Mouse (Mus musculus): ENCODE measurements around the gene Tmem201. TPM values are rescaled to one million over a fixed set of nuclear protein-coding genes. Genes with fewer than 3 reads are reported as not detected.

Gene Tmem201
- total and polyA plus RNA-seq, 3 experiments, result 6.4 to 29.2 (median 16.2) TPM

- DNase-seq (ENCODE audit: extremely low read depth), result peak; percentile 92
- Histone ChIP-seq H3K4me2 (ENCODE audit: insufficient read depth, low read depth, poor library complexity, severe bottlenecking) (peak within 1 kb of the TSS; percentile 92), H3K9ac (ENCODE audit: insufficient read depth, low read depth) (peak within 1 kb of the TSS; percentile 95), H3K36me3 (replicated peaks in 1 of 2; ENCODE audit: control insufficient read depth in 1 of 2, insufficient read depth in 1 of 2, low read length in 1 of 2) (peaks cover 0 to 13% of the 10 kb centered on the region in 2 experiments), H3K27ac (ENCODE audit: insufficient read depth, low read depth) (peak within 1 kb of the TSS; percentile 98), H3K4me1 (ENCODE audit: control insufficient read depth in 1 of 2, insufficient read depth in 2 of 2) (peaks cover 5 to 42% of the 10 kb centered on the region in 2 experiments), H3K9me3 (replicated peaks; ENCODE audit: low read length) (no peaks in the 10 kb centered on the region), H3K79me2 (replicated peaks; ENCODE audit: control insufficient read depth, extremely low read depth, insufficient read depth, poor library complexity, severe bottlenecking) (peaks cover 42% of the 10 kb centered on the region), H3K4me3 (replicated peaks in 1 of 3; ENCODE audit: low read depth in 2 of 3, low read length in 2 of 3, poor library complexity in 1 of 3) (peak within 1 kb of the TSS; percentile 63 to 92 (median 82)), H3K27me3 (replicated peaks) (no peaks in the 10 kb centered on the region)
- in situ Hi-C loops (cut with MboI; ENCODE audit: low pct_ligation_motif_present, low pct_unique_long_range_greater_than_20kb, low sequenced_read_pairs), result loop anchor here (25.0 kb wide), 1 partner anchor 540 kb away; the partner anchor contains the start of gene Pgd
- dilution Hi-C loops (cut with MboI; ENCODE audit: extremely low pct_ligation_motif_present, extremely low pct_unique_long_range_greater_than_20kb, low sequenced_read_pairs), result no loop called here
- peak; percentile 89 for TF ChIP-seq BHLHE40 (IDR thresholded peaks at IDR 0.05; ENCODE audit: low read depth, low read length)
- TF ChIP-seq SIN3A (IDR thresholded peaks at IDR 0.05; ENCODE audit: low read length), result peak; percentile 39; the same call in 1 of the 2 replicates
- no peak for TF ChIP-seq RAD21 (IDR thresholded peaks at IDR 0.05; ENCODE audit: low read depth, low read length)
- TF ChIP-seq POLR2A (IDR thresholded peaks at IDR 0.05; ENCODE audit: low read depth, low read length), result peak; percentile 69
- TF ChIP-seq IRF4 (IDR thresholded peaks at IDR 0.05; ENCODE audit: low read depth, low read length), result no peak; the same call in none of the 2 replicates
- no peak for TF ChIP-seq EP300 (IDR thresholded peaks at IDR 0.05; ENCODE audit: low read length)
- peak; percentile 71; the same call in 1 of the 2 replicates for TF ChIP-seq TBP (conservative IDR thresholded peaks at IDR 0.05; ENCODE audit: low read depth, low read length)
- TF ChIP-seq TCF12 (IDR thresholded peaks at IDR 0.05; ENCODE audit: low read depth, low read length), result peak; percentile 74; the same call in 1 of the 2 replicates
- TF ChIP-seq E2F4 (IDR thresholded peaks at IDR 0.05; ENCODE audit: insufficient replicate concordance, low read depth, low read length), result no peak
- TF ChIP-seq MXI1 (IDR thresholded peaks at IDR 0.05; ENCODE audit: low read depth, low read length), result peak; percentile 79
- peak; percentile 64; the same call in 1 of the 2 replicates for TF ChIP-seq NELFE (IDR thresholded peaks at IDR 0.05; ENCODE audit: low read depth, low read length)
- TF ChIP-seq GABPA (IDR thresholded peaks at IDR 0.05; ENCODE audit: insufficient replicate concordance, low read depth, low read length), result no peak
- peak; percentile 79 for TF ChIP-seq MAX (IDR thresholded peaks at IDR 0.05; ENCODE audit: low read length)
- TF ChIP-seq MYC (IDR thresholded peaks at IDR 0.05; ENCODE audit: low read depth, low read length), result peak; percentile 81
- TF ChIP-seq NRF1 (IDR thresholded peaks at IDR 0.05; ENCODE audit: low read depth, low read length), result no peak
- TF ChIP-seq MAFK (IDR thresholded peaks at IDR 0.05; ENCODE audit: insufficient replicate concordance, low read length), result no peak
- no peak for TF ChIP-seq PAX5 (IDR thresholded peaks at IDR 0.05; ENCODE audit: low read length)
- TF ChIP-seq JUND (conservative IDR thresholded peaks at IDR 0.05; ENCODE audit: low read depth, low read length), result no peak
- peak; percentile 77 for TF ChIP-seq MEF2A (IDR thresholded peaks at IDR 0.05; ENCODE audit: borderline replicate concordance, low read depth, low read length)
- TF ChIP-seq CTCF (conservative IDR thresholded peaks at IDR 0.05 in 1 of 2, IDR thresholded peaks at IDR 0.05 in 1 of 2; ENCODE audit: low read depth in 2 of 2, low read length in 2 of 2), result no peak
- TF ChIP-seq POLR2AphosphoS2 (IDR thresholded peaks at IDR 0.05; ENCODE audit: low read depth, low read length), result no peak
- no peak for TF ChIP-seq ZC3H11A (IDR thresholded peaks at IDR 0.05; ENCODE audit: low read depth, low read length)
- TF ChIP-seq USF2 (conservative IDR thresholded peaks at IDR 0.05; ENCODE audit: low read depth, low read length), result no peak
- TF ChIP-seq ZKSCAN1 (IDR thresholded peaks at IDR 0.05; ENCODE audit: borderline replicate concordance, low read depth, low read length), result no peak
- no peak for TF ChIP-seq CHD2 (IDR thresholded peaks at IDR 0.05; ENCODE audit: low read length)
- no peak for TF ChIP-seq SMC3 (IDR thresholded peaks at IDR 0.05; ENCODE audit: low read depth, low read length)
- TF ChIP-seq USF1 (IDR thresholded peaks at IDR 0.05; ENCODE audit: low read depth, low read length), result peak; percentile 45
- no peak for TF ChIP-seq ZNF384 (IDR thresholded peaks at IDR 0.05; ENCODE audit: low read depth, low read length)
- TF ChIP-seq UBTF (IDR thresholded peaks at IDR 0.05; ENCODE audit: low read depth, low read length), result peak; percentile 93
- TF ChIP-seq KAT2A (IDR thresholded peaks at IDR 0.05; ENCODE audit: insufficient replicate concordance, low read length), result 0 out of 2 replicates have a peak, but pooled peaks have one; percentile 53
- TF ChIP-seq RCOR1 (conservative IDR thresholded peaks at IDR 0.05; ENCODE audit: low read depth, low read length), result 0 out of 2 replicates have a peak, but pooled peaks have one; percentile 27
- TF ChIP-seq CHD1 (IDR thresholded peaks at IDR 0.05; ENCODE audit: low read depth, low read length), result no peak; the same call in 1 of the 2 replicates
- peak; percentile 27; the same call in 1 of the 2 replicates for TF ChIP-seq ZMIZ1 (IDR thresholded peaks at IDR 0.05; ENCODE audit: low read depth, low read length)
- peak; percentile 65 for TF ChIP-seq HCFC1 (IDR thresholded peaks at IDR 0.05; ENCODE audit: low read depth, low read length)
- peak; percentile 75 for TF ChIP-seq ETS1 (conservative IDR thresholded peaks at IDR 0.05; ENCODE audit: low read depth, low read length)
- no peak for TF ChIP-seq JUN (IDR thresholded peaks at IDR 0.05; ENCODE audit: insufficient read depth, low read depth, low read length)
- peak; percentile 75 for TF ChIP-seq ELF1 (IDR thresholded peaks at IDR 0.05; ENCODE audit: low read depth, low read length)
- peak; percentile 90; the same call in 1 of the 2 replicates for TF ChIP-seq MAZ (IDR thresholded peaks at IDR 0.05; ENCODE audit: low read depth, low read length)
These were observed 35.4 kb downstream of the Tmem201 start, which contains the start of gene Pik3cd for GRCm38 (mm10) chr4:149702210-149702979. Gene Pik3cd, minus strand, starts transcription at chr4:149702571.
